Mouse (Mus musculus): ENCODE measurements at regions not wholly inside any gene's neighbourhood (a gene's known extent, or its start where the extent isn't known, plus 50 kb on each side); places are given as distances from the start of the nearest gene placed in this dataset.
A peak's percentile ranks its signal among the peaks of the same experiment; 100 is the strongest.

DNA sequence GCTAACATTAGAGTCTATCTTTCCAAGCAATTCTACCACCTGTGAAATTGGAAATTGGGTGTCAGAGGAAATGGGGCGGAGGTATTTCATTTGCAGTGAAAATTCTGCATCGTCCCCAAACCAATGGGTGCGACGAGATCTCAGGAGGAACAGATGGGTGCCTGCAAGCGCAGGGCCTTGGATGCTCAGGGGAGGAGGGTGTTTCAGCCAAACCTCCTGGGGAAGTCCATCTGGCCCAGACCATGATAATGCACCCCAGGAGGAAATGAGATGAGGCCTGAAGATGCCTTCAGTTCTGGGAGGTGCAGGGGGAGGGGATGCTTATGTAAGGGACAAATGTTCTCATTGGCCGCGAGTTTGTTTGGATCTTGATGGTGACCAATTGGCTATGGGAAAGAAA, 205.9 kb upstream of the Dynlrb2 start:
- DNase-seq (ENCODE audit: low read depth, low spot score): no peak

DNA sequence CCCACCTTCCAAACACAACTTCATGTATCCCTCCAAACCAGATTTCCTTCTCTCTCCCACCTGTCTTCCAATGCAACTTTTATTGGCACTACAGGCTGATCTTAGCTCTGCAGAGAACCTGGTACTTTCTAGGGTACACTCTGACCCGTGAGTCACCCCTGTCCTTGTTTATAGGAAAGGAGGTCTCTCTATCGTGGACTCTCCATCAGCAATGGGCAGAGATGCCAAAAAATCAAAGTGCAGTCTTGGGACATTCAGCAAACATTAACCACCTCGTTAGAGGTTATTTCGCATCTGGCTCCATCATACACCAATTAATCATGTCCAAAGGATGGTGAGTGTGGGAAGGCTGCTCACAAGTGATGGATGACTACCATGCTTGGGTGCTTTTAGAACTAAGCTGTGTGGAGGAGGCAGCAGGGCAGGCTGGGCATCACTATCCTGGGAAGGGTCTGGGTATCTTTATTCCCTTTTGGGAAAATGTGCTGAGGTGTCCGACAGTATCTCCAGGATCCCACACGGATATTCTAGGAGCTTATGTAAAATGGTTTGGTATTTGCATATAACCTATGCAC, 214.0 kb upstream of the Dynlrb2 start:
- DNase-seq (ENCODE audit: low read depth, low spot score): no peak

DNA sequence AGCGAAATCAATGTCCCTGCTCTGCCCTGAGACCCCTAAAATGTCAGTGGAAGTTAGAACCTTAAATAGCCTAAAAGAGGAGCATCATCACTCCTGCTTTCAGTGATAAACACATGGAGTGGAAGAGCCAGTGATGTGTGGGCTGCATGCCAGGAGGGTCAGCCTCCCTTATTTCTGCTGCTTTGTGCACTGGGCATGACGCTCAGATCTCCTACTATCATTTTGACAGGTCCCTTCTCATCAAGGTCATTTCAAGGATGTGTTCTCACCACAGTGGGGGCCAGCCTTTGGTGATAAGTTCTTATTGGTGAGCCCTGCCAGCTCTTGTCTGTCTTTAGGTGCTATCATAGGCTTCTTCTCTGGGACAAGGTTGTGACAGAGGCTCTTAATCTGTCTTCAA, 215.5 kb upstream of the Dynlrb2 start:
- DNase-seq (ENCODE audit: low read depth, low spot score): no peak

DNA sequence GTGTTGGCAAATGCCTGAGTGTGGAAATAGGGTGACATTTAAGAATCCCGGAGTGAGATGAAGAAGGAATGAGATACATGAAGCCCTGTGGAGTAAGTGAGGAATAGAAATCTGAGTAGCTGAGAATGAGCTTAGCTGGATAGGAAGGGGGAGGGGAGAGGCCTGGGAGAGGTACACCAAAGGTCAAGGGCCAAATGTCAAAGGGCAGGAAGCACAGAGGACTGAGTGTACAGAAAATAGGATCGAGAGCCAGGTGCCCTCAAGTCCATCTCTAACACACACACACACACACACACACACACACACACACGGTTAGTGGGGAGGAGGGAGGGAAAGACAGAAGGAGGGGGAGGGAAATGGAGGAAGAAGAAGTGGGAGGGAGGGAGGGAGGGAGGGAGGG, 220.8 kb upstream of the Dynlrb2 start:
- DNase-seq (ENCODE audit: low read depth, low spot score): no peak

DNA sequence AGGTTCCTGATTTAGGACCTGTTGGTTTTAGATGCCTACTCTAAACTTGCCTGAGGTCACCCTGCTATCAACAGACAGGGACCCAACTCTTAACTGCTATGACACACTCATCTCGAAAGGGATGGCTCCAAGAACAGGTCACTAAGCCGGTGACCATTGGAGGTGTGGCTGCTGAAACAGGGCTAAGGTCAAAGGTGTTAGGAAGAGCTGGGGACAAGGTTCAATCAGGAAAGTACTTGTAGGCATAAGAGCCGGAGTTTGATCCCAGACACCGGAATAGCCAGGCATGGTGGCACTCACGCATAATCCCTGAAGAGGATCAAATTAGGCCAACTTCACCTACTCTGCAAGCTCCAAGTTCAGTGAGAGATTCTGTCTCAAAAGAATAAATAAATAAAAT, 222.4 kb upstream of the Dynlrb2 start:
- no peak for DNase-seq (ENCODE audit: low read depth, low spot score)

DNA sequence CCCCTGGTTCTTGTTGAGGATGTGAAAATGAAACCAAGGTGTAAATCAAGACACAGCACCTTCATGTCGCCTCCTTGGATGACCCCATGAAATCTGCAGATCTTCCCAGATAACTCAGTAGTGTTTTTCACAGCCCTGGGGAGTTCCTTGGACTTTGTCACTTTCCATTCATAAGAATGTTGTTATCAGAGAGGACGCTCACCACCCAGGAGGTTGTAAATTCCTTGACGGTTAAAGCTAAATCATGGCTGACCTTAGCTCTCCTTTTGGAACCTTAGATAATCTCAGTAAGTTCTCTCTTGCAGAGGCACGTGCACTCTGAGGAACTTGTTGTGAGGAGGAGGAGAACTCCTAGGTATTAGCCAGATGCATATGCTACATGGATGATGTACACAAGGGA, 229.8 kb upstream of the Dynlrb2 start:
- DNase-seq (ENCODE audit: low read depth, low spot score): no peak

DNA sequence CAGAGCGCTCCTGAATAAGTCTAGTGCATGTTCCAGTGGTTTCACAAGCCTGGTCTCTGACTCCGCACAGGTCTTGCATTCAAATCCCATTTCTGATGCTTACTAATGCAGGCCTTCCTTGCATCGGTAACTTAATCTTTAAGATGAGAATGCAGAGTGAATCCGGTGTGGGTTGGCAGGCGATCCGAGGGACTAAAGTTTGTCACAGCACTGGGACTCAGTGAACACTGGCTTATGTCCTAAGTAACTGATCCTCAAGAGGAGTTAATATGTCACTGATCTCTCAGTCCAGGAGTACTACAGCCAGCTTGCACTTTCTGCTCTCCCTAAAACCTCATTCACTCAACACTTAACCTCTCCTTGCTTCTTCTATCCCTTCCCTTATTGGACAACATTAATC, 233.5 kb upstream of the Dynlrb2 start:
- no peak for DNase-seq (ENCODE audit: low read depth, low spot score)

DNA sequence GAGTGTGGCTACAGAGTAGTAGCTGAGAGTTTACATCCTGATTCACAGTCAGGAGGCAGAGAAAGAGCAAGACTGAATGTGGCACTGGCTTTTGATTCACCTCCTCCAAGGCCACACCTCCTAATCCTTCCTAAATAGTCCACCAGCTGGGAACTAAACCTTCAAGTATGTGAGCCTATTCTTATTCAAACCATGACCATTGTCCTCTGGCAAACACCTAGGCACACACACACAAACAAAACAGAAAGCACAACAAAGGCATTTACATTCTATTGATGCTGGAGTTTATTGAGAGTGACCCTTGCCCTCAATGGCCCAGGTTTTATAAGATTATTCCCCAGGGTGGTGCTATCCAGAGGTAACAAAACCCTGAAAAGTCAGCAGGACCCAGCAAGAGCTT, 235.4 kb upstream of the Dynlrb2 start:
- DNase-seq (ENCODE audit: low read depth, low spot score): peak; percentile 90

DNA sequence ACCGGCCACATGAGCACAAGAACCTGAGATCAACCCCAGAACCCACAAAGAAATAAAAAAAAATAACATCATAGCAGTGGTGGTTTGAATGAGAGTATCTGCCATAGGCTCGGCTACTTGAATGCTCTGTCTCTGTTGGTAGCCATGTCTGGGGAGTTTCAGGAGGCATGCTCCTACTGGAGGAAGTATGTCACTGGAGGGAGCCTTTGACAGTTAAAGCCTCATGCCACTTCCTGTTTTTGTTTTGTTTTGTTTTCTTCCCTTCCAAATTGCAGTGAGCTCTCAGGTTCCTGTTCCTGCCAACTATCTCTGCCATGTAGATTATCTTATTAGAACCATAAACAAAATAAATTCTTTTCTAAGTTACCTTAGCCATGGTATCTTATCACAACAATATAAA, 236.1 kb upstream of the Dynlrb2 start:
- no peak for DNase-seq (ENCODE audit: low read depth, low spot score)

DNA sequence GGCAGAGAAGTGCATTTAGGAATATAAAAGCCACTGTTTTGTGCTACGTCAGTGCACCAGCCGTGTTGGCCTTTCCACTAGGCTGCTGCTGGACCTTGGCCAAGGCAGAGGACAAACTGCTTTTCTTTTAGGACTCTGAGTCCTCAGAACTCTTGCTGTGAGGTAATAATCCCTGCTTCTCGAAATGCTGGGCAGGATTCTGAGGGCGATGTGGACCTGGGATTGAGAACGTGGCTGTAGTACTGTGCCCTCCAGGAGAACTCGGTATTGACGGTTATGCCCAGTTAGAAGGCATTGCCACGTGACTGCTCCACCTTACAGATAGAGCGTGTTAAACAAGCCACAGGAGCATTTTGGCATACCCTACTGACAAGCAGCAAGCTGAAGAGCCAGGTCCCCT, 236.6 kb upstream of the Dynlrb2 start:
- DNase-seq (ENCODE audit: low read depth, low spot score): no peak

DNA sequence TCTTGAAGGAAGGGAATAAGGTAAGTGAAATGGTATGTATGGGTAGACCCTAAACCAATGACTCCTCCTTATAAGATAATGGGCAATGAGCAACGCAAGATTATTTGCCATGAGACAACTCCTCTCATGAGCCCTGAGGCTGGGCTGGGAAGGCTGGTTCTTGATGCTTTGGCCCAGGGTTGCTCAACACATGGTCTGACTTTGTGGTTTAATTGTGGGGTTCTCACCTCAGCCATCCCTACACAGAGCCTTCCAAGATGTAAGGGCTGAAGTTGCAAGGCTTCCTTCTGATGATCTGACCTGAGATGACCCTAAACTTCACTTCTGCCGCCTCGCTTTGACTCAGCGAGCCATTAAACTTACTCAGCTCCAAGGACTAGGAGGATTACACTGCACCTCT, 237.8 kb upstream of the Dynlrb2 start:
- DNase-seq (ENCODE audit: low read depth, low spot score): no peak

DNA sequence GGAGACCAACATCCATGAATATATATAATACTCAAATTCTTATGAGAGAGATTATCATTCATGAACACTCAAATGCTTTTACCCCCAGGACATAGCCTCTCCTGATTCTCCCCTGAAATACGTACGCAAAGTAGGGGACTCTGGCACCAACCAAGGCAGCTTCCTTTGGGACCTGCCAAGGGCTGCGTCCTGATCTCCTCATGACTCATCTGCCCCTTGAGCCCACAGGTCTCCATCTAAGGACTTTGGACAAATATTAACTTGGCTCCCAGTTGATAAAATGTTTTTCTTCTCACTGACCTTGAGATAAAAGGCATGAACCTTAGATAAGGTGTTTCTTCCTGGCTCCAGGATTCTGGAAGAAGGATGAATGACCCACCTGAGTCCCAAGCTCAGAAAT, 239.2 kb upstream of the Dynlrb2 start:
- DNase-seq (ENCODE audit: low read depth, low spot score): no peak

DNA sequence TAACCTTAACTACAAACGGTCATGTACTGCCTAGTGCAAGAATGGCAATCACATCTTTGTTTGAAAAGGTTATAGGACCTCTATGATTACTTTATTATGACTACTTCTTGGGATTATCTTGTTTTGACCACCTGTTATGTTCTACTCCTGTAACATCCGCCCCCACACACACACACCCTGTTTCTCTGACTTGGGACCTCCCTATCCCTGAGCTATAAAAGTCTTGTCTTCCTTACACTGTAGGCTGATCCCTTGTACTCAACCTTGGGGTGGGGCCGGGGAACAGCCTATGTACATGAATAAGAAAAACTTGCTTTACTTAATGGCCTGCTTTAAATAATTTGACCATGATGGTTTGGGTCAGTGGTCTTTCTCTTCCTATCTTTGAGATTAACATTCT, 240.7 kb upstream of the Dynlrb2 start:
- no peak for DNase-seq (ENCODE audit: low read depth, low spot score)

DNA sequence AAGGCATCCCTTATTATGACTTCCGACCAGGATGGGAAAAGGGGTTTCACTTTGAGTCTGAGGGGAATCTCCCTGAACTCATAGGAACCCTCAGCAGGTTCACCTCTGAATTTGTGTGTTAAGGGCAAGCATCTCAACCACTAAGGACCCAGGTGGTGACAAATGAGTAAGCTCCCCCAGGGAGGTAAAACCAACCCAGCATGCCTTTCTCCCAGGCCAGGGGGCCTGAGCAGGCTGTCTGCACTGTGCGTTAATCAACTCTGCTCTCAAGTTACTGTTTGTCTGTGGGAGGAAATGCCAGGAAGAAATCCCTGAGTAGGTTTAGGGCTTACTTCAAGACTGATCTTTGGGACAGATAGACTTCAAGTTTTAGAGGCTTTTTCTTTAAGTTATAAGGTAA, 243.5 kb upstream of the Dynlrb2 start:
- no peak for DNase-seq (ENCODE audit: low read depth, low spot score)

DNA sequence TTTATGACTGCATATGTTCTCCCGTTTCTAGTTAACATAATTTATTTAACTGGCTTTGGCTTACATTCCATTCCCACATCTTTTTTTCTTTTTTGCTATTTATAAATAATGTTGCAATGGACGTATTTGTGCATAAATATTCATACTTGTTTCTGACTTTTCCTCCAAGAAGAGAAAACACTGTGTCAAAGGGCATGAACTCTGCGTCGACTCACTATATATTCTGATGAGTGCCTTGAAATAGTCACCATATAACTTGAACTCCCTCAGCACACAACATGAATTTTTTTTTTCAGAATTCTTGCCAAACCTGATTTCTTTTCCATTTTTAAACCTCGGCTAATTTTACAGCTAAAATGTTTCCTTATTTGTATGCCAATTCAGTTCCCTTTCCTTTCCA, 249.4 kb upstream of the Dynlrb2 start:
- DNase-seq (ENCODE audit: low read depth, low spot score): no peak

DNA sequence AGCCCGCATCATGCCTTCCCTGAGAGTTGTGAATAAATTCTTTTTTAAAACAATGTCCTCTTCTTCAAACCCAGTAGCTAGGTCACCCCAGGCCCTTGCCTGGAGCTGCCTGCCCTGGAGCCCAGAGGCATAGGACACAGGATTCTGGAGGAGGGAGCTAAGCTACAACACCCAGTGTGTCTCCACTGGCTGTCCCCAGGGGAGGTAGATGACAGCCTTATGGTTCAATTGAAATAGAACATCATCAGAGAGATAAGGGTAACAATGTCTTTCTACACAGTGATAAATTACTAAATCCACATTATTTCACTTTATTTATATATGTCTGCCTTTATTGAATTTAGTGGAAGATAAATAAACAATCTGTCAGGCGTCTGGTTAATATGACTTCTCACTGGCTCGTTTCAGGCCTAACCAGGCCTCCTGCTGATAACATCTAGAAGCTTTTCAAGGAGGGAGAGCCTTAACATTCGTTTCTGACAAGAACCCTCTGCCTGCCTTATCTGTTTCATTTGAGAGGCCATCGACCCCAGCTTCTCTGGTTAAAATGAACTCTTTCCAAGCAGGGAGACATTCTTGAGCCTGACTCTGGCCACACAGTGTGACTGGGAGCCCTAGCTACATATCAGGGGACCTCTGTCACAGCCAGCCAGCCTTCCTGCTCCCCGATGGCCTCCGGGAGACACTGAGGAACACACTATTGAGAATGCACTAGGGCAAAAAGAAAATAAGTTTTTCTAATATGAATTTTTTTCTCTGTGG, 252.1 kb upstream of the Dynlrb2 start:
- DNase-seq (ENCODE audit: low read depth, low spot score): no peak

DNA sequence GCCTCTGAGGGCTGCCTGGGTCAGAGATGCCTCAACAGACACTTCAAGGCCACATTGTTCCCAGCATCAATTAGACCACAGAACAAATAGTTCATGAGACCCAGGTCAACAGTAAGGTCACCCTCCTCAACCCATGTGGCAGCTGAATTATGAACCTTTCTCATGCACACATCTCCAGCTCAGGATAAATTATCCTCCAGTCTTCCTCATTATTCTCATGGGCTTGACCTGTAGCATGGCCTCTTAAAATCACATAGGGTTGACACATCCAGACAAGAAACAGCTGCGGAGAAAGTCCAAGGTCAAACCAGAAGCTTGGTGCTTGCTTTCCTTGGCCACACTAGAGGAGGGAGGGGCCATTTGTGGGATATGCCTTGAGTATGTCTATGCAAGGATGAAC, 256.4 kb upstream of the Dynlrb2 start:
- DNase-seq (ENCODE audit: low read depth, low spot score): no peak

DNA sequence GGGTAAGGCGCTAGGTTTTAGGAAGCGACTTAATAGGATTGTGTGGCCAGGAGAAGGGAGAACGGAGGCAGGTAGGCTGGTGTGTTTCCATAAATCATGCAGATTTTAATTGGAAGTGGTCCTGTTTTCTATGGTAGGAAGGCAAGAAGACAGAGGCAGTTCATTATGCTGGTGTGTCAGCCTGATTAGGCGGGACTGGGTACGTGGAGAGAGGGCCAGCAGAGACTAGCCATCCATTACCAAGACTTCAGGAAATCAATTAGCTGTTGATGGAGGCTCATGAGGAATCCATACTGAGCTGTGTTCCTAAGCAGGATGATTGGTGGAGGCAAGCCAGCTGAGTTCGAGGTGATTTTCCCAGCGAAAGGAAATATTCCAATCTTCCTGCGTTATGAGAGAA, 261.3 kb upstream of the Dynlrb2 start:
- no peak for DNase-seq (ENCODE audit: low read depth, low spot score)

DNA sequence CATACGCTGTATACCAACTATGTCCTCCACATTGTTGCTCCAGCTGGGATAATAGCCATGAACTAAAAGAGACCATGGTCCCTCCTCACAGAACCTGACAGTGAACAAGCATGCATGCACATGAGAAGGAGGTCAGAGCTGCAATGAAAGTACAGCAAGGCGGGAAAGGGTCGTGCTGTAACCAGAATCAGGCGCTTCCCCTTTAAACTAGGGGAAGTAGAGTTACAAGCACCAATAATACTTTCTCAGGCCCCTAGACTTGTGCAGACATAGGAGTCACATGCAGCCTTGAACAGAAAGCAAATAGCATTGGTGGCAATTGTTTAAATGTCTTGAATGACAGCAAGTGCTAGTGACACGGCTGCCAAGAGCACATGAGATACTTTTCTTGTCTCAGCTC, 261.8 kb upstream of the Dynlrb2 start:
- DNase-seq (ENCODE audit: low read depth, low spot score): no peak

DNA sequence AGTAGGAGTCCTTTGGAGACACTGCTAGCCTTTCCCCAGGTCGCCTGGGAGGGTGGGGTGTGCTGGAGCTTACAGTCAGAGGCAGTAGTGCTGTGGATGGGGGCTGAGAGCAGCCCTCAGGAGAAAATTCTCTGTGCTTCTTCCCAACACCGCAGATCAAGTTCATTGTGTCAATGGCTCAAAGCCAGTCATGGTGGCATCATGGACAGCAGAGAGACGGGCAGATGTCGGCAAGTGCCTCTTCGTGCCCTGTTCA, 262.9 kb upstream of the Dynlrb2 start:
- no peak for DNase-seq (ENCODE audit: low read depth, low spot score)

DNA sequence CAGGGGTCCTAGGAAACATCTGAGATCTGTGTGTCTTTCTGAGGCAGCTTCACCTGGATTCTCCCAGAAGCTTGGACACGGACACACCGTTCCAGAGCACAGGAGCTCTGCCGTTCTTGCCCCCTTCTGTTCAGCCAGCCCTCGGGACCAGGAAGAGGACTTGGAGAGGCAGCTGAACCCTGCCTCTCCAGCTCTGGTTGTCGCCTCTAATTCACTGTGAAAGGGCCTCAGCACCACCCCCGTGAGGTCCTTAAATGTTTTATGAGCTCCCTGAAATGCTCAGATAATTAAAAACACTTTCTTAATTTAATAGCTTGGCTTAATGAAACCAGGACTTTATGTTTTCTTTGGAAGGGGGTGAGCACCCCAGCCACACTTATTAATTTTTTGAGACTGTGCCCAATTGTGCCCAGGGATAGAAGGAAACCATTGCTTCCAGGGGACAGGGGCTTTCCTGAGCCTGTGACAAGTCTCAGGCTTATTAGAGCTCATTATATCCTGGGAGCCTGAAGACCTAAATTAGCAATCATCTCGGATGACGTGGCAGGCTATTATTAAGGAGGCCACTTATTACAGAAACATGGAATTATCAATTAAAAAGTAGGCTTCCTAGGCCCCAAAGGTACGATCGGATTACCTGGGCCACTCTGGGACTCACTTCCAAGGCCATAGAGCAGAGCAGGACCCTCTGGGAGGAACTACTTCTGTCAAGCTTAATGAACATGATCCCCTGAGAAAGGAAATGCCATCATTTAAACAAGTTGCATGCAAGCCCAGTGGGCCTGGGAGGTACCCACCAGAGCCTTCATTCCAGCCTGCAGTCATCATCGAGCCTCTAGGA, 263.4 kb upstream of the Dynlrb2 start:
- DNase-seq (ENCODE audit: low read depth, low spot score): no peak

DNA sequence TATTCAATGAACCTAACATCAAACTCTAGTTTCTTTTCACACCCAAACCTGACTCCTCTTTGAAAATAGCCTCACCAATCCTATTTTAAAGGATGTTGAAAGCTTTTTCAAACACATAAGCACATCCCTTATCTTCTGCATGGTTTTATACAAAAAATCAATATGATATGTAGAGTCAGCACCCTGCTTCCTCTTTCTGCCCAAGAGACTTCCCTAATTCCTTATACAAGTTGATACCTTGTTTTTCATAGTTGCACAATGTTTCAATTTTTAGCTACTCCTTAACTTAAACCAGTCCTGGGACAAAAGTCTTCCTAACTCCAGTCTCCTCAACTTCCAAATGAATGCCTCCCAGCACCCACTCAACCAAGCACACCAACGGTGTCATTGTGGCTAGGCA, 266.1 kb upstream of the Dynlrb2 start:
- no peak for DNase-seq (ENCODE audit: low read depth, low spot score)

DNA sequence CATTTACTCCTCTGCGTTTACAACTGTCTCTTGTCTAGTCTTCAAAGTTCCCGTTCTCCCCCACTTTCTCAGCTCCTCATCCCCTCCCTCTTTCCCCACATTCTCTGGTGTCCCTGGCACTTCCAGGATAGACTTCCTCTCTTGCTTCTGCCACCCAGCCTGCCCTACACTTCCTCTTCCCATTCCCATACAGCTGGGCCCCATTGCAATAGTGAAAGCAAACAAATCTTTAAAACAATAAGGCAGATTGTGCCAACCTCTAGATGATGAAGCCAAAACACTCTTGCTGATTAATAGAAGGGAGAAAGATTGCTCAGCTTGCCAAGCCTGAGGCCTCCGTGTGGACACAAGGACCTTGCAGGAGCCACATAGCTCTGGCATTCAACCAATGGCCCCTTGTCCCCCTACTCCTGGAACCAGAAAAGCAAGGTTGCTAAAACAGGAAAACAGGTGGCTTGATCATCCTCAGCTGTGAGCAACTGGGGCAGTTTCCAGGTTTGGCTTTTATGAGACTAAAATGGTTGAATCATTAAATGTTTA, 267.1 kb upstream of the Dynlrb2 start:
- DNase-seq (ENCODE audit: low read depth, low spot score): no peak

Data from R1 (cell line).